In the genomic region with DNA sequence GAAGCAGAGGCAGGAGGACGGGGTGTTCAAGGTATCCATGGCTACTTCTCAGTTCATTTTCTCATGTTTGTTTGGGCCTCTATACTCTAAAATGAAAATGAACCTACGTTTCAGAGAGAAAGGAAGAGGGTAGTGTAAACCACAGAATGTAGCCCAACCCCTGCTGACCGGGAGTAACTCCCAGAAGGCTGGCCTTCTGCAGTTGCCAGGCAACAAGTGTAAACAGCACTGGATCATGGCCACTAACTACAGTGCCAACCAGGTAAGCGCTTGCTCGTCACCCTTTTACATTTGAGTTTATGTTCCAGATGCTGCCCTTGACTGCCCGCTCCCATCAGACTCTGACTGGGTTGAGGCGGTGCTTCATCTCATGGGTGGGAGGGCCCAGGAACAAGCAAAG, we compare ENCODE assay signal across 8 mouse cellular contexts. TPM values are rescaled to one million over a fixed set of nuclear protein-coding genes. Genes with fewer than 3 reads are reported as not detected.
DNase-seq lines count a peak whose midpoint lies in the region; ATAC-seq lines count a peak whose summit lies in the region.

No protein-coding gene starts in this region.

- WGBS in hindbrain, embryonic 10.5 days, result 37% methylated on average over 7 of the region's 7 CpGs
- WGBS in hindbrain, embryonic 11.5 days, result 34% methylated on average over 7 of the region's 7 CpGs

- H3K4me2 ChIP-seq in hindbrain, embryonic 11.5 days (replicated peaks; ENCODE audit: low read depth, low read length), result no peak overlapping the region

- H3K9me3 ChIP-seq in hindbrain, embryonic 10.5 days, result no peaks in the 10 kb centered on the region
- no peaks in the 10 kb centered on the region for H3K9me3 ChIP-seq in hindbrain, embryonic 11.5 days (ENCODE audit: control insufficient read depth, low read length)

- no peak for ATAC-seq in hindbrain, embryonic 11.5 days (ENCODE audit: low FRiP score)
- peak; percentile 60 for ATAC-seq in erythroblast, adult 5-6 weeks (replicated peaks; ENCODE audit: low FRiP score, poor library complexity, severe bottlenecking)
- ATAC-seq in megakaryocyte-erythroid progenitor cell, adult 5-6 weeks (replicated peaks; ENCODE audit: low FRiP score, low TSS enrichment, poor library complexity, severe bottlenecking), result 0 out of 2 replicates have a peak, but pooled peaks have one; percentile 35

- H3K4me1 ChIP-seq in hindbrain, embryonic 10.5 days (replicated peaks), result peaks cover 15% of the 10 kb centered on the region
- no peaks in the 10 kb centered on the region for H3K4me1 ChIP-seq in hindbrain, embryonic 11.5 days (replicated peaks; ENCODE audit: control insufficient read depth, insufficient read depth, low read length)

- H3K27me3 ChIP-seq in hindbrain, embryonic 10.5 days (ENCODE audit: insufficient read depth, poor library complexity, severe bottlenecking), result no peaks in the 10 kb centered on the region
- H3K27me3 ChIP-seq in hindbrain, embryonic 11.5 days (ENCODE audit: control insufficient read depth, insufficient read depth, low read length), result no peaks in the 10 kb centered on the region

- no peak overlapping the region for H3K4me3 ChIP-seq in hindbrain, embryonic 10.5 days
- H3K4me3 ChIP-seq in hindbrain, embryonic 11.5 days (ENCODE audit: low read depth, low read length), result no peak overlapping the region

- H3K27ac ChIP-seq in hindbrain, embryonic 10.5 days, result no peak overlapping the region
- H3K27ac ChIP-seq in hindbrain, embryonic 11.5 days (ENCODE audit: low read depth, low read length), result no peak overlapping the region

- H3K9ac ChIP-seq in hindbrain, embryonic 11.5 days (ENCODE audit: low read depth, low read length), result no peak overlapping the region

- DNase-seq in hindbrain, embryonic 10.5 days (ENCODE audit: low spot score), result peak; percentile 6
- no peak for DNase-seq in hindbrain, embryonic 11.5 days (ENCODE audit: low spot score)
- DNase-seq in kidney, postnatal 10 days, result peak; percentile 57
- no peak for DNase-seq in cerebellum, adult 11 months
- no peak for DNase-seq in layer of hippocampus, adult 8-10 months (ENCODE audit: low spot score in 2 of 2)
- DNase-seq in right cerebral cortex, postnatal 14 days, result no peak

- H3K36me3 ChIP-seq in hindbrain, embryonic 10.5 days, result peaks cover 8% of the 10 kb centered on the region
- no peaks in the 10 kb centered on the region for H3K36me3 ChIP-seq in hindbrain, embryonic 11.5 days (ENCODE audit: control insufficient read depth, insufficient read depth, low read length)

RNA-seq across cellular contexts. Expression of a gene that starts 9.2 kb away (rescaled TPM):
- polyA plus RNA-seq in hindbrain, embryonic 10.5 days (2016; fragmentation: Nextera tagmentation; extraction: Ambion mirVana), result 5.4 and 13.0 TPM in 2 replicates
- polyA plus RNA-seq in hindbrain, embryonic 11.5 days (2014; fragmentation: Nextera tagmentation; extraction: Ambion mirVana), result 8.7 and 10.5 TPM in 2 replicates
- not detected in 2 replicates for total RNA-seq in erythroblast, adult 5-6 weeks (2015; ENCODE audit: low replicate concordance)
- not detected in 2 replicates for total RNA-seq in erythroblast, adult 5-6 weeks (2017; ENCODE audit: low replicate concordance)
- total RNA-seq in megakaryocyte-erythroid progenitor cell, adult 5-6 weeks (2014; fragmentation: Nextera tagmentation), result 12.6 and 18.9 TPM in 2 replicates
- 4.3 and 11.8 TPM in 2 replicates for total RNA-seq in megakaryocyte-erythroid progenitor cell, adult 5-6 weeks (2017)
- total RNA-seq in layer of hippocampus, adult 8-10 months (2022), result 1 to 10 TPM in 2 of 4 experiments, under 1 TPM in 2; 0.43 to 3.1 (median 1.3) TPM

RNA-seq across cellular contexts. Expression of a gene that starts 27.5 kb away (rescaled TPM):
- polyA plus RNA-seq in hindbrain, embryonic 10.5 days (2016; fragmentation: Nextera tagmentation; extraction: Ambion mirVana), result 295 and 301 TPM in 2 replicates
- 259 and 284 TPM in 2 replicates for polyA plus RNA-seq in hindbrain, embryonic 11.5 days (2014; fragmentation: Nextera tagmentation; extraction: Ambion mirVana)
- total RNA-seq in erythroblast, adult 5-6 weeks (2015; ENCODE audit: low replicate concordance), result 15.6 and 40.3 TPM in 2 replicates
- 9.2 and 20.0 TPM in 2 replicates for total RNA-seq in erythroblast, adult 5-6 weeks (2017; ENCODE audit: low replicate concordance)
- total RNA-seq in megakaryocyte-erythroid progenitor cell, adult 5-6 weeks (2014; fragmentation: Nextera tagmentation), result 150 and 178 TPM in 2 replicates
- 72.0 and 84.7 TPM in 2 replicates for total RNA-seq in megakaryocyte-erythroid progenitor cell, adult 5-6 weeks (2017)
- 100 to 1,000 TPM; 201 to 206 (median 203) TPM for total RNA-seq in layer of hippocampus, adult 8-10 months (2022)

RNA-seq across cellular contexts. Expression of a gene that starts 27.6 kb away (rescaled TPM):
- polyA plus RNA-seq in hindbrain, embryonic 10.5 days (2016; fragmentation: Nextera tagmentation; extraction: Ambion mirVana), result 1.3 and 1.6 TPM in 2 replicates
- 0.99 and 1.5 TPM in 2 replicates for polyA plus RNA-seq in hindbrain, embryonic 11.5 days (2014; fragmentation: Nextera tagmentation; extraction: Ambion mirVana)
- not detected in 2 replicates for total RNA-seq in erythroblast, adult 5-6 weeks (2015; ENCODE audit: low replicate concordance)
- not detected in 2 replicates for total RNA-seq in erythroblast, adult 5-6 weeks (2017; ENCODE audit: low replicate concordance)
- total RNA-seq in megakaryocyte-erythroid progenitor cell, adult 5-6 weeks (2014; fragmentation: Nextera tagmentation), result not detected in 2 replicates
- total RNA-seq in megakaryocyte-erythroid progenitor cell, adult 5-6 weeks (2017), result 0.61 TPM in 1 of 2 replicates, not detected in the other
- not detected for total RNA-seq in layer of hippocampus, adult 8-10 months (2022)

RNA-seq across cellular contexts. Expression of a gene that starts 58.2 kb away (rescaled TPM):
- 4.7 and 7.6 TPM in 2 replicates for polyA plus RNA-seq in hindbrain, embryonic 10.5 days (2016; fragmentation: Nextera tagmentation; extraction: Ambion mirVana)
- polyA plus RNA-seq in hindbrain, embryonic 11.5 days (2014; fragmentation: Nextera tagmentation; extraction: Ambion mirVana), result 9.6 TPM in 2 replicates
- total RNA-seq in erythroblast, adult 5-6 weeks (2015; ENCODE audit: low replicate concordance), result 100 and 146 TPM in 2 replicates
- 78.3 and 110 TPM in 2 replicates for total RNA-seq in erythroblast, adult 5-6 weeks (2017; ENCODE audit: low replicate concordance)
- total RNA-seq in megakaryocyte-erythroid progenitor cell, adult 5-6 weeks (2014; fragmentation: Nextera tagmentation), result 1.4 and 6.3 TPM in 2 replicates
- 1.9 and 2.2 TPM in 2 replicates for total RNA-seq in megakaryocyte-erythroid progenitor cell, adult 5-6 weeks (2017)
- total RNA-seq in layer of hippocampus, adult 8-10 months (2022), result 10 to 100 TPM; 10.6 to 67.7 (median 34.1) TPM

Comparison
In these comparisons a context has a peak if more than half of its experiments do, and no peak if none do; other contexts are left out.
1. DNase-seq: peak in hindbrain, embryonic 10.5 days (single experiment) and kidney, postnatal 10 days (single experiment); none in hindbrain, embryonic 11.5 days (single experiment), cerebellum, adult 11 months (single experiment), layer of hippocampus, adult 8-10 months (0 of 2) and right cerebral cortex, postnatal 14 days (single experiment).